Mouse (Mus musculus) kidney, adult 9 months (tissue): ENCODE data around the gene Hoxd10.

Source experiments
- DNase-seq: peaks from one replicate; pipeline ENCODE4 v3.0.0; 2022

Hoxd10 gene

DNA sequence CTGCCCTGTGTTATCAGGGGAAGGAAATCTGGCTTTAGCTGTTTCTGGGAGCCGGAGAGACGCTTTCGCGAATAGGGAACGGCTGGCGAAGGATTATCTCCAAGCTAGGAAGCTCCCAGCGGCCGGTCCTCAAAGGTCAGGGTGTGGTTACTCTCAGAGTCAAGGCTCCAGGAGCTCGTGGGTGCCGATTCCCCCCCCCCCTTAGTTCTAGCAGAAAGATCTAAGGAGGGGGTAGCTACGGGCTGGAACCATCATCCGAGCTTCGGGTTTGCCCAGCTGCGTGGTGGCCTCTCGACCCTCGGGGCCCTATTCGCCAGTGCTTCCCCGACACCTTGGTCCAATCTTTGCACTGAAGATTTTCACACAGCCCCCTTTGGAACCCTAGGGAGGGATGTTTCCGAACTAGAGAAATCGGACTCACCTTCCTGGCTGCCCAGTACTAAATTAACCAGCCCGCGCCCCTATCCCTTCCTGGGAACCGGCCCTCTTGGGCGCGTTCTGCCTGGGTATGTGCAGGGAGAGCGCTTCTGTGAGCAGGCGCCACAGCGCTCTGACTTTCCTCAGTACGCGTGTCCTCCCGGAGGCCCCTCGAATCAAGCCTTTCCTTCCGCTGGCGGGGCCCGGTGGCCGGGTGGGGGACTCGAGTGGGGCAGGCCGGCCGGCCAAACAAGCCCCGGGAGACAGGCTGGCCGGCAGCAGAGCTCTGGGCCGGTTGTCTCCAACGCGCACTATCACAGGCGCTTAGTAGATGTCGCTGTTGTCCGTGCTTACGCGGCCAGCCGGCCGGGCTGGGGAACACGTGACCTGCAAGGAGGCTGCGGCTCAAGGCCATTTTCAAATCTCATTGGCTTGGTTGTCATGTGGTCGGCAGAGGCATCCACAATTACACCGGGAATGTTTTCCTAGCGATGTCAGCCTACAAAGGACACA lies at the start of gene Hoxd10:
TSS of gene Hoxd10 (plus strand) at position 903 of the 930 bp plus-strand sequence.
- DNase-seq, result peak; percentile 91

DNA sequence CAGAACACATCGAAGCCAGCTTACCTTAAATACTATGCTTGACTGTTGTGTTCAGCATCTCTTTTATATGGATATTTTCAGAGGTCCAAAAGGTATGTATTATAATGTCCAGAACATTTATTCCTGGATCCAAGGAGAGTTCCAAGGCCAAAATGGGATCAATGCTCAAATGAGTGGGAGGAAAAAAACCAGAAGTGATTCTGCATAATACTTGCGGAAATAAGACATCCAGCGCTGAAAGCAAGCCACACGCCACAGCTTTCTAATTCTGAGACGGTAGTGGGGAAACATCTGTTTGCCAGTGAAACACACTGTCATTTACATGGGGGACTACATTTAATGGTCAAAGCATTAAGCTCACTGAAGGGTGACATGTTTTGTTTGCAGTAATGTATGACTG lies 49.3 kb upstream of the Hoxd10 start:
- no peak for DNase-seq

DNA sequence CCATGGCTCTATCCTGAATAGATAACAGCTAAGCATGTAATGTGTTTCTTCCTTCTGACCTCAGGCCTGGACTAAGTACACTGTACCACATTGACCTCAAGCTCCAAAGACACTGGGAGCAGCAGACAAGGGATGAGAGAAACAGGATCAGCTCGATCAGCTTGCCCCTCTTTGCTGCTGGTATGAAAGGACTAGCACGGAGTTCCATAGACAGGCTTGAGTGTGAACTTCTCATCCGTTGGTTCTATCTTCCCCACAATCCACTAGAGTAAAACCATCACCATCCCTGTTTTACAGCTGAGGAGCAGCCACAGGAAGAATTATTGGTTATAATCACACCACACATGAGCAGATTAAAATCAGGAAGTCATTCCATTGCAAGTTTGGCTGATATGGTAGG lies 46.1 kb upstream of the Hoxd10 start:
- no peak for DNase-seq

- DNase-seq, result no peak
These were observed 44.5 kb upstream of the Hoxd10 start for GRCm38 (mm10) chr2:74647082-74647864.

GRCm38 (mm10) chr2:74652996-74653340 lies 38.8 kb upstream of the Hoxd10 start:
- DNase-seq, result no peak

- DNase-seq, result no peak
These were observed 37.8 kb upstream of the Hoxd10 start for GRCm38 (mm10) chr2:74653781-74654535.

DNA sequence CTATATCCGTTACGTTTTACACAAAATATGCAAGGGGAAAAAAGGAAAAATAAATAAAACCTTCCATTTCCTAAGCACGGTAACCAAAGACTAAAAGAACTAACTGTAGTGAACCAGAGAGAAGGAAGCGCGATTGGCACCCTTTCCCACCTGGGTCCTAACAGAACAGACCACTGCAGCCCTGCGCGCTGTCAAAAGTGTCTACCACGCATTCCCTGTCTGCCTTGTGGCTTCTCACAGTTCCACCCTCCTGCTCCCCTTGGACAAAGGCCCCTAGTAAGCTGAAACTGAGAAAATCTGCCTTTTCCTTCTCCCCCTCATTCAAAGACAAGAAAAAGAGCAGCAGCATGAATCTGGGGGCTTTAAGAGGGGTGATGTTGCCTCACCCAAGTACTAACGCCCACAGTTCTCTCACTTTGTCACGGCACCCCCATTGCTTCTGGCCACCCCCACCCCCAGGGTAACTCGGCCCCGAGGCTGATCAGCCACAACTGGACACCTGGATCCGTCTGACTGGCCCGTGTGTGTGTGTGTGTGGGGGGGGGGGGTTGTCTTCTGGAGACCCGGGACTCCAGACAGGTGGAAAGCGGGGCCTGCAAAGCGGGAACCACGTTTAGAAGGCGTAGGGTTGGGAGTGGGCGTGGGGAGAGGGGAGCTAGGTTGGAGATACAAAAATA lies 36.8 kb upstream of the Hoxd10 start:
- no peak for DNase-seq

- no peak for DNase-seq
These were observed 36.3 kb upstream of the Hoxd10 start for GRCm38 (mm10) chr2:74655420-74655781.

GRCm38 (mm10) chr2:74655821-74656631 lies 35.7 kb upstream of the Hoxd10 start:
- DNase-seq, result no peak

DNA sequence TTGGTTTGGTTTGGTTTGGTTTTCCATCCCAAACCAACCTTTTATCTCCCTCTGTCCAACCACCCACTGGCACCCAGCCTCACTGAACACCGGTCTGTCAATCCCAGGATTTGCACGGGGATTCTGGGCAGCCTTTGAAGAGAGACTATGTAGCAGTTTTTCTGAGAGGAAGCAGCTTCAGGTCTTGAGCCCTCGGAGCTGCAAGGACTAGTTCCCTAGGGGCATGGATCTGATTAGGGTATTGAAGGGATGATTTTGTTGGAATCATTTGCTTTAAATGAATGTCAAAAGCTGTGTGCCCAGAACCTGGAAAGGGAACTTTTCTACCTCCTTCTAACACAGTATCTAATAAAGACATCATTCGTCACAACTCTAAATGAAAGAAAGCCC lies 35.1 kb upstream of the Hoxd10 start:
- DNase-seq, result no peak

- no peak for DNase-seq
These were observed 34.3 kb upstream of the Hoxd10 start for GRCm38 (mm10) chr2:74657251-74658023.

DNA sequence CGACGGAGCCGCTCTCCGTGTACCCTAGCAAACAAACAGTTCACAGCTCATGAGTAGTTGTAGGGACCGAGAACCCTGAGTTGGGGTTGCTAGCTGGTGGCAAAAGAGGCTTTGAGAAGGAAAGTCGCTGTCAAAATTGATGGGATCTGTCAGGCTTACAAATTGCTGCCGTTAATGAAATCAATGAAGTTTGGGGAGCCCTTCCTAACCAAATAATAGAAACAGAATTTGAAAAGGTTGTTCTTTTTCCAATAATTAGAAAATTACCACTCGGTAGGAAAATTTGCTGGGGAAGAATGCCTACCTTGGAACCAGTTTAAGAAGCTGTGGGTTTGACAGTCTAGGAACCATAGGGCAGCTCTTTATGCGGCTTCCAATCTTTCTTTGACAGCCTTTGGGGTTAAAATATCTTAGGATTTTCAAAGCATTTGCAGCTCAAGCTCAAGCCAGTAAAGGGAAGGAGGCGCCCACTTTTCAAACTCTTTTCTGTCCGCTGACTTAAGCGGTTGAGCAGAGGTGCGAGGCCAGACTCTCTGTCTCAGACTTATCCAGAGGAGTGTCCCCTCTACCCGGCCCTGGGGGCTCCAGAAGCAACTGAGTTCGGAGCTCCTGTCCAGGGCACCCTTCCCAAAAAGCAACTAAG lies 33.6 kb upstream of the Hoxd10 start:
- no peak for DNase-seq

GRCm38 (mm10) chr2:74658667-74659371 lies 32.9 kb upstream of the Hoxd10 start:
- no peak for DNase-seq

DNA sequence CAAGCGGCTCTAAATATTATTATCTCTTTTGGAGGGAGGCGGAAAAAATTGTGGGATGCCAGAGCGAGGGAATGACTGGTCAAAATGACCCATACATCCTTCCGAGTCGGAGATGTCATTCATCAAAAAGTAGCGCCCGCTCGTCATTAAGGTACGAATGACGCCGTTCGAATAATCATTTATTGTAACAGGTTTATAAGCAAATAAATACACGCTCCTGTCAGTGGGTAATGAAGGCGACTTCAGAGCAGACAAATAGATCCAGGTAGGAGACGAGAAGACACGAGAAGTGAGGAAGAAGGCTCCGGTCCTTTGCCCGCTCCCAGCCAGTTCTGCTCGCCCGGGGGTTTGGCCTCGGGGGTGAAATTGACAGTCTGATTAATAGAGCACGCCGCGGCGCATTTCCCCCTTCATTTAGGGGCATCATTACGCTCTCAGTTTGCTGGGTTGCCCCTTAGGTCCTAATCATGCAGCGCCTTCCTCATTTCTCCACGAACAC lies 32.2 kb upstream of the Hoxd10 start, which contains the start of gene Evx2:
TSS of gene Evx2 (minus strand) at position 51 of the 499 bp plus-strand sequence.
- no peak for DNase-seq

DNA sequence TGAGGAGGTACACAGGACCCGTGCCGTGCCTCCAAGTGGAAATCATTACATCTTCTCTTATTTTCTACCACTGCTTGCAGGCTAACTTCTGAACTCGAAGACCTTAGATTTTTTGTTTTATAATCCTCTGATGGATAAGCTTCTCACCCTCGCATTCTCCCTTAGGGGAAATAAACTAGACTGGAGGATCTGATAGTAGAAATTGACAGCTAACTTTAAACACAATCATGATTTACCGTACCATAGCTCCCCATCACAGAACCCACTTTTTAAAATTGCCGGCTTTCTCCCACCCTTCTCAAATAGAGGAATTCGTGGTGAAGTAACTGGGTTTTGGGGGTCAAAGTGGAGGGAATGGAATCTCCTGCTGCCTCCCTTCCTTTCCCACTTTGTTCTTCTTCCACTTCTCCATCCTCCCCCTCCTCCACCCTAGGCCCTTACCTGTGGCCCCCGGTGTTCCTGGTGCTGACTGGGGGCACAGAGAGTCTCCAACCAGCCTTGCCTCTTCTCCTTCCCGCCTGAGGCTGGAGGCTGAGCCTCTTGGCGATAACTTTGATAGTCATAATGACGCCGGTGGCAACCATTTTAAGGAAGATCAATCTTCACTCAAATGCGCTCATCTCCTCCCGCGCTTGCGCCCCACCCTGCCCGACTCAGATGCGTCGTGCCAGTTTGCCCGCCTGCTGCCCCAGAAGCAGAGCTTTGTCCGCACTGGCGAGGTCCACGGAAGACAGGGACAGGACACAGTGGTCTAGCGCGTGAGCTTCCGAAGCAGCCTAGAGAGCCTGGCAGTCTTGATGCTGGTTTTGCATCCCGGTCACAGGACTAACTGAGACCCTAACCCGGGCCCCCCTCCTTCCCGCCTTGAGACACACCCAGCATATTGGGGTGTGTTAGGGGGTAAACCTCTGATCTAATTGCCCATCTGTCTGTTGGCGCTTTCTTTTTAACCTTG lies 31.0 kb upstream of the Hoxd10 start:
- DNase-seq, result no peak

DNA sequence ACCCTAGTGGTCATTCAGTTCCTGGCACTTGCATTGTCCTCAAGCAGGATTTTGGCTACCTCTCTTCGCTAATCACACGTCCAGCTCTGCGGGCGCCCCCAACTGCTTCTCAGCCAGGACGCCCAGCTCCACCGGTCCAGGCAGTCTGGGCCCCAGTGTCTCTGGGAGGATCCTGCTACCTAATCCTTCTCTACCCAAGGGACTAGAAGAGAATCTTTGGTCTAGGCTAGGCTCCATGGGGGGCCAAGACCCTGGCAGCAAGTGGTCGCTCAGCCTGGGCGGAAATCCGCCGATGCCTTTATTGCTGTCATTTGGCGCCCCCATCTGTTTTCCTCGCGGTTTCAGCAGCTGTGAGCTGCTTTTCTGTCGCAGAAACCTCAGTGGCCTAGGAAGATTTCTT lies 30.0 kb upstream of the Hoxd10 start:
- no peak for DNase-seq

GRCm38 (mm10) chr2:74663291-74663925 lies 28.3 kb upstream of the Hoxd10 start:
- peak; percentile 72 for DNase-seq

DNA sequence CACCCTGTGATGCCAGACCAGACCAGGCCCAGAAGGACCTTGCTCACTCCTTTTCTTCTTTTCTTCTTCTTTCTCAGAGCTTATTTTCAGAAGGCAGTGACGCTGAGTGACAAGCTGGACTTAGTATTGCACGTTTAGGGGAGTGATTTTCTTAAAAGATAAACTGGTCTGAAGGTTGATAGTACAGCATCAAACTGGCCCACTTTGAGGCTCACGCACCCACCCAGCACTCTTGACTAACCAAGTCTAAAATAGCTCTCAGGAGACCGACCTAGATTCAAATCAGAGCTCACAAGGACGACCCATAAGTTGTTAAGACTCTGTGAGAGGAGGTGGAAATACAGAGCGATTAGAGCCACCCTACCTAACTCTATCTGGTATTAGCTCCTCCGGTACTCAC lies 25.3 kb upstream of the Hoxd10 start:
- no peak for DNase-seq
